Mouse (Mus musculus) hindbrain, embryonic 11.5 days (tissue): ENCODE measurements around the gene Akt2. TPM values are rescaled to one million over a fixed set of nuclear protein-coding genes. Genes with fewer than 3 reads are reported as not detected.

Experiments used
- ATAC-seq: fragments of 200-750 bp; cut with Nextera tagmentation; 2 replicates; pipeline ENCODE4 v1.8.0; 2017; ENCODE audit warnings: mild to moderate bottlenecking, moderate TSS enrichment, moderate library complexity; ENCODE audit not compliant: low FRiP score
- DNase-seq: peaks from one replicate; pipeline ENCODE4 v3.0.0-alpha.2; 2015; ENCODE audit warnings: low spot score
- H3K27ac ChIP-seq: fragments of 300-500 bp; sonication (generic); 2 replicates; pipeline ENCODE4 v1.5.1; 2014; ENCODE audit warnings: mild to moderate bottlenecking, low read depth, low read length
- H3K27me3 ChIP-seq: fragments of 300-500 bp; sonication (generic); 2 replicates; pipeline ENCODE4 v1.6.1; 2014; ENCODE audit warnings: mild to moderate bottlenecking, low read length, moderate library complexity, mixed read lengths; ENCODE audit not compliant: control insufficient read depth, insufficient read depth
- H3K36me3 ChIP-seq: fragments of 300-500 bp; sonication (generic); 2 replicates; pipeline ENCODE4 v1.6.1; 2014; ENCODE audit warnings: mild to moderate bottlenecking, low read length, moderate library complexity, mixed read lengths; ENCODE audit not compliant: control insufficient read depth, insufficient read depth
- H3K4me1 ChIP-seq: fragments of 300-500 bp; sonication (generic); replicated peaks from 2 replicates; pipeline ENCODE4 v1.6.1; 2014; ENCODE audit warnings: low read length, mixed read lengths; ENCODE audit not compliant: control insufficient read depth, insufficient read depth
- H3K4me2 ChIP-seq: fragments of 300-500 bp; sonication (generic); replicated peaks from 2 replicates; pipeline ENCODE4 v1.6.1; 2014; ENCODE audit warnings: mild to moderate bottlenecking, low read depth, low read length
- H3K4me3 ChIP-seq: fragments of 300-500 bp; sonication (generic); 2 replicates; pipeline ENCODE4 v1.5.1; 2014; ENCODE audit warnings: low read depth, low read length
- H3K9ac ChIP-seq: fragments of 300-500 bp; sonication (generic); 2 replicates; pipeline ENCODE4 v1.6.1; 2014; ENCODE audit warnings: low read depth, low read length
- H3K9me3 ChIP-seq: fragments of 300-500 bp; sonication (generic); 2 replicates; pipeline ENCODE4 v1.6.1; 2016; ENCODE audit warnings: low read length; ENCODE audit not compliant: control insufficient read depth
- whole genome bisulfite sequencing: fragments of 180-500 bp; shearing (Covaris S2); extraction: QIAGEN DNeasy Blood & Tissue Kit; methylation state at CpG from one replicate; pipeline ENCODE4 v1.1.7; 2014; 5-methylcytosine and 5-hydroxymethylcytosine counted together
- polyA plus RNA-seq: library from polyadenylated mRNA; unstranded; fragments of >200 nt; fragmentation: Nextera tagmentation; extraction: Ambion mirVana; gene quantifications from 2 replicates; pipeline ENCODE4 v1.2.1, GENCODE M21; 2014

Akt2 gene
- polyA plus RNA-seq, 1 experiment from 2014 or later, result 67.5 TPM

DNA sequence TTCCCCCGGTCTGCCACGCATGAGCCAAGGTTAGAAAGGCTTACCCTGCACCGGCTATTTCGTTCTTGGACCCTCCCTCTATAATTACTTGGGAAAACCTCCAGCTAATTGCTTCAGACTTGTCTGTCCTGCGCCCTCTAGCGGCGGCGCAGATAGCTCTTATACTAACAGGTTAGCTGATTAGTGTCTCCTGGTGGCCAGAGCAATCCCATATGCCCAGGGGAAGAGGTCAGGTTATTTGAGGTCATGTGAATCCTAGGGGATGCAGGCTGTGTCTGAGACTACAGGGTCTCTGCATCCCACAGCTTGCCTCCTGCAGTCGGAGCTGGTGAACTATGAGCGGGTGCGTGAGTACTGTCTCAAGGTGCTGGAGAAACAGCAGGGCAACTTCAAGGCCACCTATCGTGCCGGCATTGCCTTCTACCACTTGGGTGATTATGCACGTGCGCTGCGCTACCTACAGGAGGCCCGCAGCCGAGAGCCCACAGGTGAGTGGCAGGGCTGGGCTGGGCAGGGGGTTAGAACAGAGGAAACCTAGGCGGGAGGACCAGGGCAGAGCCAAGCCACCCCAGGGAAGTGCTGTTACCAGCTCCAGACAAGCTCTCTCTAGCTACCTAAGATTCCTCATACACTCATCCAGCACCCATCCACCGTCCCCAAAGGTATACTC is 63.4 kb downstream of the Akt2 start:
- H3K9ac ChIP-seq, result no peak overlapping the region
- DNase-seq, result peak; percentile 52
- peaks cover 36% of the 10 kb centered on the region for H3K27me3 ChIP-seq
- H3K4me3 ChIP-seq, result 0 out of 2 replicates have a peak overlapping the region, but pooled peaks have one; percentile 48
- 66% methylated on average over 20 of the region's 20 CpGs for WGBS
- no peak overlapping the region for H3K4me2 ChIP-seq
- H3K27ac ChIP-seq, result no peak overlapping the region
- H3K4me1 ChIP-seq, result no peaks in the 10 kb centered on the region
- no peaks in the 10 kb centered on the region for H3K9me3 ChIP-seq
- H3K36me3 ChIP-seq, result no peaks in the 10 kb centered on the region
- no peak for ATAC-seq

DNA sequence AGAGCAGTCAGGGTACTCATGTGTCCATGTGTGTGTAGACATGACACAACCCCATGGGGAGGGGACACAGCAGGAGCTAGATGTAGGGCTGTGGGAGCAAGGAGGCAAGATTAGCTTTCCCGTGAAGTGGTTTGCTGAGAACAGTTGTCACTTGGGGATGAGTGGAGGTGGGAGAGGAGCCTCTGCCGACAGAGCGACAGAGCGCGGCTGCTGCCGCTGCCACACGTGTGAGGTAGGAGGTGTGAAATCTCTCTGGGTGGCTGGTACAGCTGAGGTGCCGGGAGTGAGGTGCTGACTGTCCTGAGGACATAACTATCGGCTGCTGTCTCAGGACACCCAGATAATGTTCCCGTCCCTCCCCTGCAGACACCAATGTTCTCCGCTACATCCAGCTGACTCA is 64.2 kb downstream of the Akt2 start:
- DNase-seq, result no peak
- no peaks in the 10 kb centered on the region for H3K4me1 ChIP-seq
- H3K36me3 ChIP-seq, result no peaks in the 10 kb centered on the region
- H3K27me3 ChIP-seq, result peaks cover 36% of the 10 kb centered on the region
- no peak overlapping the region for H3K4me2 ChIP-seq
- no peak overlapping the region for H3K9ac ChIP-seq
- no peak overlapping the region for H3K27ac ChIP-seq
- H3K4me3 ChIP-seq, result no peak overlapping the region
- no peak for ATAC-seq
- WGBS, result 69% methylated on average over 11 of the region's 11 CpGs
- no peaks in the 10 kb centered on the region for H3K9me3 ChIP-seq

DNA sequence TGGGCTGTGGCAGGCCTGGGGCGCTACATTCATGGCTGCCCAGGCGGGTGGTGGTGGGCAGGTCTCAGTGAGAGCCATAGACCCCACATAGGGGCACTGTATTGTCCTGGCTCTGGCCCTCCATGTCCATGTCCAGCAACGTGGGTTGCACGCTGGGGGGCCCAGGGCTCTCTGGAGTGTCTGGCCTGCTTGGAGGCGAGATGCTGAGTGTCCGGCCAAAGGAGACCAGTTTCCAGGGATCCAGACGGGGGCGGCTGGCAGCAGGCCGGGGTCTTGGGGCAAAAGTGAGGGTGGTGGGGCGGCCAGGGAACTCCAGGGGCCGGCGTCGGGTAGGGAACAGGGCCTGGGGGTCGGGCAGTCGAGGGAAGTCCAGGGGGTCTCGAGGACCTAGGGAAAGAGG is 65.2 kb downstream of the Akt2 start:
- Histone ChIP-seq H3K9me3 (no peaks in the 10 kb centered on the region), H3K9ac (no peak overlapping the region), H3K4me2 (no peak overlapping the region), H3K4me3 (no peak overlapping the region), H3K36me3 (no peaks in the 10 kb centered on the region), H3K27ac (no peak overlapping the region), H3K27me3 (peaks cover 36% of the 10 kb centered on the region), H3K4me1 (no peaks in the 10 kb centered on the region)
- DNase-seq (no peak), ATAC-seq (no peak)
- 85% methylated on average over 16 of the region's 16 CpGs for WGBS

- Histone ChIP-seq H3K27ac (no peak overlapping the region), H3K36me3 (no peaks in the 10 kb centered on the region), H3K4me2 (no peak overlapping the region), H3K27me3 (peaks cover 32% of the 10 kb centered on the region), H3K9ac (no peak overlapping the region), H3K9me3 (no peaks in the 10 kb centered on the region), H3K4me1 (no peaks in the 10 kb centered on the region), H3K4me3 (no peak overlapping the region)
- ATAC-seq, result no peak
- DNase-seq, result peak; percentile 5
- WGBS, result 32% methylated on average over 44 of the region's 53 CpGs
Measured at GRCm38 (mm10) chr7:27657824-27658395, 66.6 kb downstream of the Akt2 start.

DNA sequence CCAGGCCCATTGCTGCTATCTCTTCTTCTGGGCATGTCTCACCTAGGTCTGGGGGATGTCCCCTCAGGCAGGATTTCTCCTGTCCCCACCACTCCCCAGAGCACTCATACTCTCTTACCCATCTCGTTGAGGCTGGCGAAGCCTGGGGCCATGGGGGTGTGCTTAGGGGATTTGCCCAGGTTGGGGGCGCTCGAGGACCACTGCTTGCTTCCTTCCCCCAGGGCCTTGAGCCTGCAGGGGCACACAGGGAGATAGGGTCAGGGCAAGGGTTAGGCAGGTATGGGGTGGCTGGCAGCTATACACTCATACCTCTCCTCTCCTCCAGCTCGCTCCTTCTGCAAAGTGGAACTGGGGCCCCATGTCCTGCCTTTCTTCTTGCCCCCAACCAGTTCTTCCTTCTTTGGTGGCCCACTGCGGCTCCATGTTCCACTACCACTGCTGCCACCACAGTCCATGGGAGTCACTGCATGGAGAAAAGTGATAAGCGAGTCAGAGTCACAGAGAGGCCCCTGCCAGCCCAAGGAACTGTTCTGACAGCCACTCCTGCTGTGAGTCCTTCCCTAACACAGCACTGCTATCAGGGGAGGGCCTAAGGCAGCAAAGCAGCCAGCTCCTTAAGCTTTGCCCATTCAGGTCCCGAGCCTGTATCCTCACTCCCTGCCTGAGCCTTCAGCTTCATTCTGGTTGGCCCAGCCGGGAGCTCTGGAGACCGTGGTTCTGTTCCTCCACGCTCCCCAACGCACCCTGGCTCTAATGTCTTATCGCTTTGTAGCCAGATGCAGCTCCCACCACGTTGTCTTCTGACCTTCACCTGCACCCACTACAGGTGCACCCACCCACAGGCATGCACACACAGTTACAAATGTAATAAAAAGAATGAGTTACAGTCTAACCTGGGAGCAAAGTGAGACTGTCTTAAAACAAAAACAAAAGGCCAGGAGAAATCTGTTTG is 67.6 kb downstream of the Akt2 start:
- no peak overlapping the region for H3K4me3 ChIP-seq
- 52% methylated on average over 14 of the region's 14 CpGs for WGBS
- ATAC-seq, result no peak
- H3K27me3 ChIP-seq, result peaks cover 27% of the 10 kb centered on the region
- H3K9ac ChIP-seq, result no peak overlapping the region
- no peak overlapping the region for H3K4me2 ChIP-seq
- H3K4me1 ChIP-seq, result no peaks in the 10 kb centered on the region
- no peak for DNase-seq
- no peak overlapping the region for H3K27ac ChIP-seq
- H3K9me3 ChIP-seq, result no peaks in the 10 kb centered on the region
- no peaks in the 10 kb centered on the region for H3K36me3 ChIP-seq

DNA sequence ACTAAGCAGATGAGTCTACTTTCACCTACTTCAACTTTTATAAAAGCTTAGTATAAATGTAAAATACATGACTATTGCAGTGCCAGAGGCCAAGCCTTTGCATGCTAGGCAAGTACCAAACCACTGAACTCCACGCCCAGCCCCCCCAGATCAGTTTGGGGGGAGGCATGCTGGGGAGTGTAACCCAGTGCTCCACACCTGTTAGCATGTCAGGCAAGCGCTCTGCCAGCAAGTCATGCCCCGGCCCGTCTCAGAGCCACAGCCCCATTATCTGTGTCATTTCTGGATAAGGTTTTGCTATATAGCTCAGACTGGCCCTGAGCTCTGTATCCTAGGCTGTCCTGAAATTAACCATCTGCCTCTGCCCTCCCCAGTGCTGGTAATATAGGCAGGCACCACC is 70.7 kb downstream of the Akt2 start:
- no peak overlapping the region for H3K9ac ChIP-seq
- H3K9me3 ChIP-seq, result no peaks in the 10 kb centered on the region
- no peaks in the 10 kb centered on the region for H3K4me1 ChIP-seq
- ATAC-seq (no peak), DNase-seq (no peak)
- H3K4me2 ChIP-seq, result no peak overlapping the region
- peaks cover 18% of the 10 kb centered on the region for H3K27me3 ChIP-seq
- 91% methylated on average over 4 of the region's 4 CpGs for WGBS
- H3K27ac ChIP-seq, result no peak overlapping the region
- no peak overlapping the region for H3K4me3 ChIP-seq
- no peaks in the 10 kb centered on the region for H3K36me3 ChIP-seq

GRCm38 (mm10) chr7:27673064-27673574 is 81.8 kb downstream of the Akt2 start:
- no peak for ATAC-seq
- no peaks in the 10 kb centered on the region for H3K27me3 ChIP-seq

DNA sequence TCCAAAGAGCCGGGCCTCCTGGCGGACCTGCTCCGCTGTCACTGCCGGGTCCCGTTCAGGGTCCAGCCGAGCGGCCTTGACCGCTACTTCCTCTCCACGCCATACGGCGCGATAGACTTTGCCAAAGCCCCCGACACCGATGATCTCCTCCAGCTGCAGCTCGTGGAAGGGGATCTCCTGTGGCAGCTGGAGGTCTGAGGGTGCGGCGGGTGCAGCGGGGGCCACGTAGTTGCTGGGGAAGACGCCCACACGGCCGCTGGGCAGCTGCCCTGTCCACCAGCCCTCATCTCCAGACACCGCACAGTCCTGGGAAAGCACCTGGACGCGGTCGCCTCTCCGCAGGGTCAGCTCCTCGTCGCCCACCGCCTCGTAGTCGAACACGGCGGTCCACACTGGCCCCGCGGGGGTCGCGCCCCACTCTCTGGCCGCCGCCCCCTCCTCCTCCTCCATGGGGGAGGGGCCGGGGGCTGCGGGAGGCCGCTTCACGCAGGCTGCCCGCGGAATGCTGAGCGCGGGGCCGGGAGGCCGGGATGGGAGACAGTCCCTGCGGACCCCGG is 82.3 kb downstream of the Akt2 start:
- peak overlapping the region; percentile 92 for H3K4me3 ChIP-seq
- WGBS, result under 1% methylated on average over 46 of the region's 52 CpGs
- H3K27ac ChIP-seq, result no peak overlapping the region; the same call in 1 of the 2 replicates
- H3K4me1 ChIP-seq, result peaks cover 4% of the 10 kb centered on the region; the same call in 1 of the 2 replicates
- ATAC-seq (peak; percentile 50), DNase-seq (peak; percentile 37)
- H3K27me3 ChIP-seq, result no peaks in the 10 kb centered on the region
- H3K4me2 ChIP-seq, result peak overlapping the region; percentile 100
- peak overlapping the region; percentile 85 for H3K9ac ChIP-seq
- H3K36me3 ChIP-seq, result no peaks in the 10 kb centered on the region
- H3K9me3 ChIP-seq, result no peaks in the 10 kb centered on the region

More at GRCm38 (mm10) chr7:27673064-27673574, 81.8 kb downstream of the Akt2 start:
- 68% methylated on average over 9 of the region's 9 CpGs for WGBS
- no peak overlapping the region for H3K27ac ChIP-seq
- no peaks in the 10 kb centered on the region for H3K9me3 ChIP-seq
- H3K4me1 ChIP-seq, result peaks cover 4% of the 10 kb centered on the region; the same call in 1 of the 2 replicates
- H3K36me3 ChIP-seq, result no peaks in the 10 kb centered on the region
- H3K9ac ChIP-seq, result peak overlapping the region; percentile 85
- DNase-seq, result no peak
- peak overlapping the region; percentile 100 for H3K4me2 ChIP-seq
- peak overlapping the region; percentile 92 for H3K4me3 ChIP-seq
